Mouse (Mus musculus) lung, postnatal 0 days (tissue): ENCODE data around the gene Baz2b. TPM values are rescaled to one million over a fixed set of nuclear protein-coding genes. Genes with fewer than 3 reads are reported as not detected.

Experiments
- ATAC-seq: fragments of 200-750 bp; cut with Nextera tagmentation; 2 replicates; pipeline ENCODE4 v1.8.0; 2017; ENCODE audit warnings: moderate library complexity
- DNase-seq: peaks from one replicate; pipeline ENCODE4 v3.0.0-alpha.2; 2016; ENCODE audit warnings: low spot score
- H3K27ac ChIP-seq: fragments of 300-500 bp; sonication (generic); 2 replicates; pipeline ENCODE4 v1.5.1; 2014; ENCODE audit warnings: antibody characterized with exemption, mild to moderate bottlenecking, low read length, mixed read lengths
- H3K27me3 ChIP-seq: fragments of 300-500 bp; sonication (generic); replicated peaks from 2 replicates; pipeline ENCODE4 v1.6.1; 2014; ENCODE audit warnings: low read length, mixed read lengths; ENCODE audit not compliant: insufficient read depth
- H3K36me3 ChIP-seq: fragments of 300-500 bp; sonication (generic); 2 replicates; pipeline ENCODE4 v1.6.1; 2014; ENCODE audit warnings: low read length, mixed read lengths; ENCODE audit not compliant: insufficient read depth
- H3K4me1 ChIP-seq: fragments of 300-500 bp; sonication (generic); 2 replicates; pipeline ENCODE4 v1.6.1; 2014; ENCODE audit warnings: antibody characterized with exemption, low read depth, low read length, mixed read lengths; ENCODE audit not compliant: insufficient read depth
- H3K4me2 ChIP-seq: fragments of 300-500 bp; sonication (generic); replicated peaks from 2 replicates; pipeline ENCODE4 v1.6.1; 2014; ENCODE audit warnings: low read depth, mild to moderate bottlenecking, low read length, moderate library complexity, mixed read lengths
- H3K4me3 ChIP-seq: fragments of 300-500 bp; sonication (generic); 2 replicates; pipeline ENCODE4 v1.5.1; 2014; ENCODE audit warnings: low read depth, low read length
- H3K9ac ChIP-seq: fragments of 300-500 bp; sonication (generic); replicated peaks from 2 replicates; pipeline ENCODE4 v1.6.1; 2014; ENCODE audit warnings: low read depth, mild to moderate bottlenecking
- H3K9me3 ChIP-seq: fragments of 300-500 bp; sonication (generic); 2 replicates; pipeline ENCODE4 v1.6.1; 2016; ENCODE audit warnings: low read length, mixed read lengths
- CTCF ChIP-seq: IDR thresholded peaks from 2 replicates; pipeline ENCODE4 v1.5.1; 2016; ENCODE audit warnings: antibody characterized with exemption, mild to moderate bottlenecking
- EP300 ChIP-seq: IDR thresholded peaks from 2 replicates; pipeline ENCODE4 v1.6.1; 2016; ENCODE audit warnings: antibody characterized with exemption, mild to moderate bottlenecking, control low read depth
- whole genome bisulfite sequencing: fragments of 180-500 bp; shearing (Covaris S2); extraction: QIAGEN DNeasy Blood & Tissue Kit; methylation state at CpG from one replicate; pipeline ENCODE4 v1.1.7; 2014; 5-methylcytosine and 5-hydroxymethylcytosine counted together
- polyA plus RNA-seq: library from polyadenylated mRNA; unstranded; fragments of >200 nt; fragmentation: Nextera tagmentation; extraction: Ambion mirVana; gene quantifications from 2 replicates; pipeline ENCODE4 v1.2.1, GENCODE M21; 2015

Baz2b gene
- polyA plus RNA-seq, 1 experiment from 2014 or later = 63.0 TPM

GRCm38 (mm10) chr2:60096625-60097024, 113.0 kb downstream of the Baz2b start:
- no peaks in the 10 kb centered on the region for H3K4me1 ChIP-seq
- H3K4me2 ChIP-seq = no peak overlapping the region
- H3K9ac ChIP-seq = no peak overlapping the region
- TF ChIP-seq EP300 = no peak
- no peak for TF ChIP-seq CTCF
- ATAC-seq (no peak), DNase-seq (no peak)
- no peak overlapping the region for H3K4me3 ChIP-seq
- H3K27ac ChIP-seq = no peak overlapping the region
- no peaks in the 10 kb centered on the region for H3K36me3 ChIP-seq
- 64% methylated on average over 4 of the region's 4 CpGs for WGBS
- no peaks in the 10 kb centered on the region for H3K27me3 ChIP-seq
- no peaks in the 10 kb centered on the region for H3K9me3 ChIP-seq

DNA sequence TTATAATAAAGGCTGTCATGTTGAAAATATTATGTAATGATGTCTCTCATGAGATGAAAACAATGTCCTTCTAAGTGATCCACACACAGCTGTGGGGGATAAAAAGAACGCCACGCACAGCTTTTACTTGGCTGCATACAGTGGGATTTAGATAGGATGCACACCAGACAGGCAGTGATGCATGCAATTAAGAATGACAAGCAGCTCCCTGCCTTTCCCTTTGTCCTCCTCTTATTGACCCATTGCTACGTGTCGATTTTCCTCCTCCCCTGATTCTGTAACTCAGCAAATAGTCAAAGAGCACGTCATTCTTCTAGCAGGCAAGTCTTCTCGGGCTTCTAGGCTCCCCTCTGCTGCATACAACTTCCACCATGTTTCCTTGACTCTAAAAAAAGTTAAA, 119.4 kb downstream of the Baz2b start:
- Histone ChIP-seq H3K4me3 (no peak overlapping the region), H3K9me3 (no peaks in the 10 kb centered on the region), H3K4me2 (no peak overlapping the region), H3K36me3 (no peaks in the 10 kb centered on the region), H3K4me1 (no peaks in the 10 kb centered on the region; the same call in 1 of the 2 replicates), H3K27me3 (no peaks in the 10 kb centered on the region), H3K27ac (no peak overlapping the region), H3K9ac (no peak overlapping the region)
- no peak for DNase-seq
- WGBS = 73% methylated on average over 6 of the region's 6 CpGs
- no peak for TF ChIP-seq EP300
- TF ChIP-seq CTCF = no peak
- ATAC-seq = no peak

- ATAC-seq = no peak
- H3K4me2 ChIP-seq = no peak overlapping the region
- H3K27me3 ChIP-seq = no peaks in the 10 kb centered on the region
- no peak for DNase-seq
- WGBS = 56% methylated on average over 15 of the region's 15 CpGs
- no peaks in the 10 kb centered on the region for H3K36me3 ChIP-seq
- no peak for TF ChIP-seq CTCF
- TF ChIP-seq EP300 = no peak
- H3K9ac ChIP-seq = no peak overlapping the region
- no peaks in the 10 kb centered on the region for H3K9me3 ChIP-seq
- H3K4me1 ChIP-seq = no peaks in the 10 kb centered on the region; the same call in 1 of the 2 replicates
- H3K4me3 ChIP-seq = no peak overlapping the region
- peak overlapping the region; percentile 43 for H3K27ac ChIP-seq
These were observed 120.0 kb downstream of the Baz2b start for GRCm38 (mm10) chr2:60089528-60090247.

GRCm38 (mm10) chr2:60088785-60089527, 120.7 kb downstream of the Baz2b start:
- no peak overlapping the region for H3K4me2 ChIP-seq
- peak overlapping the region; percentile 43 for H3K27ac ChIP-seq
- no peak overlapping the region for H3K9ac ChIP-seq
- H3K4me1 ChIP-seq = no peaks in the 10 kb centered on the region; the same call in 1 of the 2 replicates
- H3K4me3 ChIP-seq = no peak overlapping the region
- WGBS = 75% methylated on average over 14 of the region's 14 CpGs
- TF ChIP-seq CTCF (no peak), EP300 (peak; percentile 43)
- no peaks in the 10 kb centered on the region for H3K36me3 ChIP-seq
- peak; percentile 80 for ATAC-seq
- peak; percentile 65 for DNase-seq
- no peaks in the 10 kb centered on the region for H3K27me3 ChIP-seq
- no peaks in the 10 kb centered on the region for H3K9me3 ChIP-seq

- no peak overlapping the region for H3K9ac ChIP-seq
- peak; percentile 90 for ATAC-seq
- 38% methylated on average over 8 of the region's 8 CpGs for WGBS
- no peaks in the 10 kb centered on the region for H3K36me3 ChIP-seq
- no peak overlapping the region for H3K4me3 ChIP-seq
- no peaks in the 10 kb centered on the region for H3K9me3 ChIP-seq
- peaks cover 10% of the 10 kb centered on the region; the same call in 1 of the 2 replicates for H3K4me1 ChIP-seq
- peak; percentile 72 for TF ChIP-seq EP300
- TF ChIP-seq CTCF = peak; percentile 40
- peak overlapping the region; percentile 39 for H3K27ac ChIP-seq
- H3K4me2 ChIP-seq = 0 out of 2 replicates have a peak overlapping the region, but pooled peaks have one; percentile 14
- H3K27me3 ChIP-seq = no peaks in the 10 kb centered on the region
- DNase-seq = peak; percentile 94
These were observed 123.3 kb downstream of the Baz2b start for GRCm38 (mm10) chr2:60086197-60086903.

DNA sequence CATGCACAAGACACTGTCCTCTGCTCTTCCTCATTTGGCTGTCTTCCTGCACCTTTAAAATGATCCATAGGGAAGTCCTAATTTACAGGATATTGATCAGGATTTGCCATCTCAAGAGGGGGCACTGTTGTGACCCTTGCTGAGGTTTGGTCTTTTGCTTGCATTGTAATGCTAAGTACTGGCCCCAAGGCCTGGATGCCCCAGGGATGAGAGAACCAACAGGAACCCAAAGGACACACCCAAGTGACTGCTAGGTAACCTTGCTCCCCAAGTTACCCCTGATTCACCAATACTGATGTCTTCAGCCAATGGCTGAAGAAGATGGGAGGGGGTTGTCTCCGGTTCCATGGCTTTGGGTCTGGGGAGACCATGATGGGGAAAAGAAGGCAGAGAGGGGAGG, 124.8 kb downstream of the Baz2b start:
- H3K27ac ChIP-seq = 0 out of 2 replicates have a peak overlapping the region, but pooled peaks have one; percentile 39
- no peak overlapping the region for H3K9ac ChIP-seq
- no peaks in the 10 kb centered on the region for H3K9me3 ChIP-seq
- H3K4me3 ChIP-seq = no peak overlapping the region
- no peaks in the 10 kb centered on the region for H3K36me3 ChIP-seq
- TF ChIP-seq CTCF (no peak), EP300 (no peak)
- H3K27me3 ChIP-seq = no peaks in the 10 kb centered on the region
- peaks cover 10% of the 10 kb centered on the region; the same call in 1 of the 2 replicates for H3K4me1 ChIP-seq
- no peak for DNase-seq
- ATAC-seq = no peak
- H3K4me2 ChIP-seq = no peak overlapping the region
- WGBS = 91% methylated on average over 1 of the region's 1 CpGs
